Mouse (Mus musculus): ENCODE data around the gene Srsf4. TPM values are rescaled to one million over a fixed set of nuclear protein-coding genes. Genes with fewer than 3 reads are reported as not detected.

Gene Srsf4
- polyA plus RNA-seq, 1 experiment from 2014 or later = 152 TPM

Other genes starting within 250 kb of the Srsf4 start
- gene Ptpru, start 35.3 kb upstream of the Srsf4 start, polyA plus RNA-seq (2016; fragmentation: Nextera tagmentation; extraction: Ambion mirVana) = 26.5 and 27.0 TPM in 2 replicates
- gene Mecr, start 30.1 kb upstream of the Srsf4 start, polyA plus RNA-seq (2016; fragmentation: Nextera tagmentation; extraction: Ambion mirVana) = 57.6 and 60.2 TPM in 2 replicates
- 0.84 and 1.7 TPM in 2 replicates for gene Tmem200b, start 48.2 kb downstream of the Srsf4 start, polyA plus RNA-seq (2016; fragmentation: Nextera tagmentation; extraction: Ambion mirVana)
- not detected in 2 replicates for gene Gm10300, start 201.1 kb downstream of the Srsf4 start, polyA plus RNA-seq (2016; fragmentation: Nextera tagmentation; extraction: Ambion mirVana)
- gene Epb41, start 201.7 kb downstream of the Srsf4 start, polyA plus RNA-seq (2016; fragmentation: Nextera tagmentation; extraction: Ambion mirVana) = 115 and 123 TPM in 2 replicates